Mouse (Mus musculus) spleen, adult 2 months (tissue): ENCODE results near the gene Parn.
"Not testable (repeated sequence)": the region's sequence is repeated elsewhere in the genome, so short reads cannot be mapped to it uniquely, and the experiment has no call there.

Experiments used
- CTCF ChIP-seq: fragments of 200-500 bp; IDR thresholded peaks from 2 replicates; pipeline ENCODE4 v1.5.1; 2011; ENCODE audit warnings: mild to moderate bottlenecking, inconsistent platforms; ENCODE audit not compliant: insufficient read depth, insufficient read length, insufficient replicate concordance; ENCODE audit errors: extremely low read depth
- POLR2A ChIP-seq: fragments of 200-500 bp; IDR thresholded peaks from 2 replicates; pipeline ENCODE4 v1.6.1; 2011; ENCODE audit warnings: low read depth, low read length, inconsistent platforms

GRCm38 (mm10) chr16:13670896-13671295, 2.9 kb upstream of the Parn start:
- not testable (repeated sequence) for TF ChIP-seq CTCF, POLR2A
